Mouse (Mus musculus) B cell, adult 2 months (primary cell): ENCODE data around the gene Olfr1418.

Experiments used
- DNase-seq, 2 experiments: peaks; one replicate each; pipeline ENCODE4 v3.0.0; 2022

Olfr1418 gene

GRCm38 (mm10) chr19:11810003-11810758 lies 50.7 kb downstream of the Olfr1418 start:
- DNase-seq: no peak

- no peak for DNase-seq
Measured at GRCm38 (mm10) chr19:11808452-11808851, 52.4 kb downstream of the Olfr1418 start.

GRCm38 (mm10) chr19:11807822-11808221 lies 53.0 kb downstream of the Olfr1418 start:
- DNase-seq: no peak

GRCm38 (mm10) chr19:11807251-11807650 lies 53.6 kb downstream of the Olfr1418 start:
- DNase-seq: no peak

- DNase-seq: no peak
Measured at GRCm38 (mm10) chr19:11804423-11804822, 56.4 kb downstream of the Olfr1418 start.
